Mouse (Mus musculus): ENCODE results near the gene Btrc.

GRCm38 (mm10) chr19:45480490-45480889 is 117.0 kb downstream of the Btrc start:
- no peak for TF ChIP-seq POLR2A (IDR thresholded peaks at IDR 0.05; ENCODE audit: insufficient read depth, low read depth, low read length)
- TF ChIP-seq CTCF (IDR thresholded peaks at IDR 0.05; ENCODE audit: insufficient read depth, low read depth, low read length) = no peak

Data from olfactory bulb, adult 2 months (tissue).